Mouse (Mus musculus): ENCODE measurements at regions not wholly inside any gene's neighbourhood (a gene's known extent, or its start where the extent isn't known, plus 50 kb on each side); places are given as distances from the start of the nearest gene placed in this dataset.
A peak's percentile ranks its signal among the peaks of the same experiment; 100 is the strongest.

DNA sequence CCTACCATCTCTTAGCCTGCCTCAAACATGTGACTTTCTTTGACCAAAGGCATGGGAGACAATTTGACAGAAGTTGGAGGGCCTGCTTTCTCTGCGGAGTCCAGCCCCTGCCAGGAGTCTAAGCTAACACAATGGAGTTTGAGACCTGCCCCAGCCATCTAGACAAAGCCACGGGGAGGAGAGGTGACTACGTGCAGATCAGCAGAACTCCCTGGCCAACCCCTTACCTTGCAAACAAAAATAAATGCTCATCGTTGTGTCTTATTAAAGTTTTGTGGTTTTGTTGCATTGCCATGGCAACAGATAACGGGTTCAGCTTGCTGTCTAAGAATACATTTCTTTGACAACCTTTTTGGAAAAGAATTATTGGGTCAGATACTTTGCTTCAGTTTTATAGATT, 282.2 kb upstream of the Stt3b start:
- no peak overlapping the region for H3K27ac ChIP-seq (ENCODE audit: insufficient read depth, low read depth, low read length)
- TF ChIP-seq CTCF (conservative IDR thresholded peaks at IDR 0.05; ENCODE audit: insufficient read depth, insufficient read length, low read depth, low read length) = no peak
- TF ChIP-seq POLR2A (IDR thresholded peaks at IDR 0.05; ENCODE audit: low read depth, low read length) = no peak
- 84% methylated on average over 5 of the region's 5 CpGs for whole genome bisulfite sequencing
- no peak overlapping the region for H3K4me3 ChIP-seq (ENCODE audit: insufficient read depth, low read depth, low read length)
- no peaks in the 10 kb centered on the region for H3K36me3 ChIP-seq (ENCODE audit: control insufficient read depth, insufficient read depth, low read length)
- no peaks in the 10 kb centered on the region for H3K4me1 ChIP-seq (ENCODE audit: control insufficient read depth, insufficient read depth, low read length)
- no peak for DNase-seq
- no peaks in the 10 kb centered on the region for H3K27me3 ChIP-seq (replicated peaks; ENCODE audit: control insufficient read depth, insufficient read depth, low read length)

DNA sequence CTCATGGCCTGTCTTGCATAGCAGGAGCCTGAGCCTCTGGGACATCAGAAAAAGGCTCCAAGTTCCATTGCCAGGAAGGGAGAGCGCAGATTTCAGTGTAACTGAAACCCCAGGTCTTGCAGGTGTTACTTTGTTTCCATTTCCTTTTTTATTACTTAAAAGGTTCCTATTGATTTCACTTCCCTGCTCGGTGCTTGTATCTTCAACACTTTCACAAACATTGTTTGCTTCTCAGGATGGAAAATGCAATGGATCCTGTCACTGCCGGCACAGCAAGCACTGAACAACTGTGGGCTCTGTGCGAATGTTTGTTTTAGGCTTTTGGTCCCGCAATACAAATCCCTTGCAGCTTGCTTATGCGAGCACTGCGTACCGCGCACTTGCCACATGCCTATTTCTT, 290.0 kb upstream of the Stt3b start:
- WGBS = 71% methylated on average over 9 of the region's 9 CpGs

DNA sequence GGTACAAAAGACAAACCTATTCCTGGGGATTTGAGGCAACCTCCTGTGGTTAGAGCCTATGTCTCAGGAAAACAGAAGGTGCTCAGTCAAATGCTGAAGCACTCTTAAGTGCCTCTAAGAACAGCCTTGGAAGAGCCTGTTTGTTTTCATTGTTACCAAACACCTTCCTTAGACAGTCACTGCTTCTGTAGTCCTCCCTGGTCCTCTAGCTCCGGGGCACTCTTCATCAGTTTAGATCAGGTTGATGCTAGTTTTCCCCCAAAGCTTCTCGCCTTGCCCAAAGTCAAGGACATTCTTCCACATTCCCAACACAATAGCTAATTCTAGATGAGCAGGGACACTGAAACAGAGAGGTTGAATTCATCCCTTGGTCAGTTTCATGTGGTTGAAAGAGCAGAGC, 290.6 kb upstream of the Stt3b start:
- Histone ChIP-seq H3K27ac (ENCODE audit: insufficient read depth, low read depth, low read length) (no peak overlapping the region), H3K4me3 (ENCODE audit: insufficient read depth, low read depth, low read length) (no peak overlapping the region), H3K27me3 (replicated peaks; ENCODE audit: control insufficient read depth, insufficient read depth, low read length) (no peaks in the 10 kb centered on the region), H3K36me3 (ENCODE audit: control insufficient read depth, insufficient read depth, low read length) (no peaks in the 10 kb centered on the region), H3K4me1 (ENCODE audit: control insufficient read depth, insufficient read depth, low read length) (no peaks in the 10 kb centered on the region)
- TF ChIP-seq CTCF (conservative IDR thresholded peaks at IDR 0.05; ENCODE audit: insufficient read depth, insufficient read length, low read depth, low read length) = no peak
- no peak for TF ChIP-seq POLR2A (IDR thresholded peaks at IDR 0.05; ENCODE audit: low read depth, low read length)
- DNase-seq = no peak
- 57% methylated on average over 2 of the region's 2 CpGs for WGBS

More for the DNA sequence above, 290.0 kb upstream of the Stt3b start:
- no peaks in the 10 kb centered on the region for H3K4me1 ChIP-seq (ENCODE audit: control insufficient read depth, insufficient read depth, low read length)
- no peaks in the 10 kb centered on the region for H3K27me3 ChIP-seq (replicated peaks; ENCODE audit: control insufficient read depth, insufficient read depth, low read length)
- TF ChIP-seq POLR2A (IDR thresholded peaks at IDR 0.05; ENCODE audit: low read depth, low read length) (no peak), CTCF (conservative IDR thresholded peaks at IDR 0.05; ENCODE audit: insufficient read depth, insufficient read length, low read depth, low read length) (no peak)
- no peaks in the 10 kb centered on the region for H3K36me3 ChIP-seq (ENCODE audit: control insufficient read depth, insufficient read depth, low read length)
- no peak overlapping the region for H3K4me3 ChIP-seq (ENCODE audit: insufficient read depth, low read depth, low read length)
- no peak overlapping the region for H3K27ac ChIP-seq (ENCODE audit: insufficient read depth, low read depth, low read length)
- no peak for DNase-seq

DNA sequence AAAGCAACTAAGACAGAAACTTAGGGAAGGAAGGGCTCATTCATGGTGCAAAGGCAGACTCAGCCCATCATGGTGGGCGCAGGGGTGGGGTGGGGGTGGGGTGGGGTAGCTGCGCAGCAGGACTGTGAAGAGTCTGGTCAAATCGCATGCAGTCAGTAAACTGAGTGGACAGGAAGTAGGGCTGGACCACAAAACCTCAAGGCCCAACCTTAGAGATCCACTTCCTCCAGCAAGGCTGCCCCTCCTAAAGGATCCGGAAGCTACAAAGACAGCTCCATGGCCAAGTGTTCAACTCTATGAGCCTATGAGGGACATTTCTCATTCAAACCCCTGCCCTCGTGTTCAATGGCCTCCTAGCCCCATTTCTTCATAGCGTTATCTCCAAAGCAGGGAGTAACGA, 292.6 kb upstream of the Stt3b start:
- H3K36me3 ChIP-seq (ENCODE audit: control insufficient read depth, insufficient read depth, low read length) = no peaks in the 10 kb centered on the region
- no peak overlapping the region for H3K4me3 ChIP-seq (ENCODE audit: insufficient read depth, low read depth, low read length)
- H3K4me1 ChIP-seq (ENCODE audit: control insufficient read depth, insufficient read depth, low read length) = no peaks in the 10 kb centered on the region
- H3K27me3 ChIP-seq (replicated peaks; ENCODE audit: control insufficient read depth, insufficient read depth, low read length) = no peaks in the 10 kb centered on the region
- H3K27ac ChIP-seq (ENCODE audit: insufficient read depth, low read depth, low read length) = no peak overlapping the region
- no peak for TF ChIP-seq CTCF (conservative IDR thresholded peaks at IDR 0.05; ENCODE audit: insufficient read depth, insufficient read length, low read depth, low read length)
- no peak for TF ChIP-seq POLR2A (IDR thresholded peaks at IDR 0.05; ENCODE audit: low read depth, low read length)
- WGBS = 94% methylated on average over 7 of the region's 7 CpGs
- DNase-seq = no peak

DNA sequence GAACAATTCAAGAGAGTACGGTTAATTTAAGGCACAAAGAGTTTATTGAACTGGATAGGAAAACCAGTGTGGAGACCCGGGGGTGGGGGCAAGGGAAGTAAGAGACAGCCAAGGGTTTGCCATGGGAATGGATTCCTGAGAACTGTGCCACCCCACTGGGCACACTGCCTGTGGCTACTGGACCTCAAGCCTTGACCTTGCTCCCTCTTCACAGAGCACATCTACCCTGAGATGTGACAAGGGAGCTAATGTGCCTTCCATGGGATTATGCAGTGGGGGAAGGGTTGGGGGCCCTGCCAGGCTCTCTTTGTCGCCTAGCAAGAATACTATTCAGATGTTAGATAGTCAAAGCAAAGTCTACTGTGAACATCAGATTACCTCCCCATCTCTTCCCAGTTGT, 294.2 kb upstream of the Stt3b start:
- 65% methylated on average over 3 of the region's 3 CpGs for WGBS
- H3K27ac ChIP-seq (ENCODE audit: insufficient read depth, low read depth, low read length) = no peak overlapping the region
- no peak for DNase-seq
- H3K27me3 ChIP-seq (replicated peaks; ENCODE audit: control insufficient read depth, insufficient read depth, low read length) = no peaks in the 10 kb centered on the region
- TF ChIP-seq POLR2A (IDR thresholded peaks at IDR 0.05; ENCODE audit: low read depth, low read length) = no peak
- no peak for TF ChIP-seq CTCF (conservative IDR thresholded peaks at IDR 0.05; ENCODE audit: insufficient read depth, insufficient read length, low read depth, low read length)
- H3K4me1 ChIP-seq (ENCODE audit: control insufficient read depth, insufficient read depth, low read length) = no peaks in the 10 kb centered on the region
- no peaks in the 10 kb centered on the region for H3K36me3 ChIP-seq (ENCODE audit: control insufficient read depth, insufficient read depth, low read length)
- H3K4me3 ChIP-seq (ENCODE audit: insufficient read depth, low read depth, low read length) = no peak overlapping the region

DNA sequence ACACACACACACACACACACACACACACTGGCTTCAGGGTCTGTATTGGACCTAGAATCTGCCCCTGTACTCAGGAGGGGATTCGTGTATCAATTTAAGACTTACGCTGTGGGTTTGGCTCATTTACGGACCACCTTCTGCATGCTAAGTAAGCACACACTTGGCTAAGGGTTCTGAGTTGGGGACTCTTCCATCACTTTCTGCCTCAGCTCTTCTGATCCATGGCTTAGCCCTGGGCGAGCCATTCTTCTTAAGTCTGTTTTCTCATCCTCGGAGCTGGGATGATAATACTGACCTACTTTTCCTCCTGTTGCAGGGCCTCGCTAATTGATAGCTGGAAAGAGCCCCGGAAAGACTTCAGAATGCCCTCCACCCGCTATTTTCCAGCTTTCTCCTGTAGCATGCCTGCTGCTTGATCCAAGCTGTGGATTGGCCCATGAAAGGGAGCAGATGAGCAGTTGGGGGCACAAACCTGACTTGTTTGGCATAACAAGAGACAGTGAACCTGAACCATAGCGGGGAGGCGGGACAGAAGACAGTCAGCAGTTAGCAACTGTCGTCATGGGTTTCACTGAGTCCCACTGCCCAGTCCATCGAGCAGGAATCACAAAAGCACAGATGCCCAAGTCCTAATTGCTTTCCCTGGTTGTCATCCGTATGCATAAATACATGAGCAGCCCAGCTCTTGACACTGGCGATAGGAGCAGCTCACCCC, 294.9 kb upstream of the Stt3b start:
- WGBS = 77% methylated on average over 14 of the region's 14 CpGs
- Histone ChIP-seq H3K4me3 (ENCODE audit: insufficient read depth, low read depth, low read length) (no peak overlapping the region), H3K4me1 (ENCODE audit: control insufficient read depth, insufficient read depth, low read length) (no peaks in the 10 kb centered on the region), H3K36me3 (ENCODE audit: control insufficient read depth, insufficient read depth, low read length) (no peaks in the 10 kb centered on the region), H3K27me3 (replicated peaks; ENCODE audit: control insufficient read depth, insufficient read depth, low read length) (no peaks in the 10 kb centered on the region), H3K27ac (ENCODE audit: insufficient read depth, low read depth, low read length) (no peak overlapping the region)
- peak; percentile 1 for DNase-seq
- TF ChIP-seq CTCF (conservative IDR thresholded peaks at IDR 0.05; ENCODE audit: insufficient read depth, insufficient read length, low read depth, low read length) (no peak), POLR2A (IDR thresholded peaks at IDR 0.05; ENCODE audit: low read depth, low read length) (no peak)

DNA sequence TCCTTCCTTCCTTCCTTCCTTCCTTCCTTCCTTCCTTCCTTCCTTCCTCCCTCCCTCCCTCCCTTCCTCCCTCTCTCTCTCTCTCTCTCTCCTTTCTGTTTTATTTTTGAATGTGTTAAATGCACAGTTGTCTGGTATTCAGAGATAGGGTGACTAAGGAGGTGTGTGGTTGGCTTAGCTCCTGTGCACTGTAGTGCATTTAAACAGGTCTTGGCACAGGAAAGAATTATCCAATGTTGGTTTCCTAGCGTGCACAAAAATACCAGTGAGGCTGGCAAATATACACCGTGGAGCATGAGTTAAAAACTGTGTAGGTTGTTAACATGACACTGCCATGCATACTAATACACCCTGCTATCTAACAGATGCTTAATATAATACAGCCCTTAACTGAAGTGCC, 297.7 kb upstream of the Stt3b start:
- Histone ChIP-seq H3K27me3 (replicated peaks; ENCODE audit: control insufficient read depth, insufficient read depth, low read length) (no peaks in the 10 kb centered on the region), H3K4me3 (ENCODE audit: insufficient read depth, low read depth, low read length) (no peak overlapping the region), H3K4me1 (ENCODE audit: control insufficient read depth, insufficient read depth, low read length) (no peaks in the 10 kb centered on the region), H3K36me3 (ENCODE audit: control insufficient read depth, insufficient read depth, low read length) (no peaks in the 10 kb centered on the region), H3K27ac (ENCODE audit: insufficient read depth, low read depth, low read length) (no peak overlapping the region)
- no peak for TF ChIP-seq POLR2A (IDR thresholded peaks at IDR 0.05; ENCODE audit: low read depth, low read length)
- TF ChIP-seq CTCF (conservative IDR thresholded peaks at IDR 0.05; ENCODE audit: insufficient read depth, insufficient read length, low read depth, low read length) = no peak
- no peak for DNase-seq
- 61% methylated on average over 2 of the region's 2 CpGs for WGBS
